In the genomic region with DNA sequence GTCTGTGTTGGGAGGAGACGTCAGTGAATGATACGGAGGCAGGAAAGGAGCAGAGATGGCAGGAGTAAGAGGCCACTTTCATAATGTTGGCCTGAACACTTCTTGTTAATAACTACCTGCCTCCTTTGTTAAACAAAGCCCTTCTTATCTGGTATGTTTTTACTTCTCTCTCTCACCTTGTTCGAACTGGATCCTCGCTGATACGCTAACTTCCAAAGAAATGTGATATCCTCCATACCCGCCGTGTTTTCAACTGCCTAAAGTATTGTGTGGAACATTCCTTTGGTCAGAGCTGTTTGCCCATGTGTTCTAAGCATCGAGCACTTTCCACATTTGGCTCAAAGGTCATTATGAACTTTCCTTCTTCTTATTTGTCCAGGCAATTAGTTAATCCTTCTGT, we compare ENCODE assay signal across 29 mouse cellular contexts.
"Had no signal": no experiment of that assay in that cellular context is flagged by ENCODE, and none has a peak within 500 bp of the region (broad histone marks: within the 10 kb centered on the region; RNA-seq: fewer than 3 reads in every experiment).

No protein-coding gene starts in this region.

- H3K27ac ChIP-seq: embryonic facial prominence, embryonic 10.5 days; embryonic facial prominence, embryonic 12.5 days; embryonic facial prominence, embryonic 13.5 days; embryonic facial prominence, embryonic 15.5 days; forebrain, embryonic 10.5 days; forebrain, embryonic 12.5 days; forebrain, embryonic 13.5 days; forebrain, embryonic 15.5 days; gastrocnemius, adult 2 months; heart, adult 2 months had no signal

- ATAC-seq: forebrain, embryonic 13.5 days; forebrain, embryonic 14.5 days; forebrain, embryonic 15.5 days; forebrain, embryonic 16.5 days; forebrain, postnatal 0 days had no signal

- H3K4me3 ChIP-seq: embryonic facial prominence, embryonic 10.5 days; embryonic facial prominence, embryonic 12.5 days; embryonic facial prominence, embryonic 13.5 days; embryonic facial prominence, embryonic 15.5 days; erythroblast, embryonic 14.5 days; forebrain, embryonic 10.5 days; forebrain, embryonic 12.5 days; forebrain, embryonic 13.5 days; forebrain, embryonic 15.5 days; gastrocnemius, adult 2 months; heart, adult 2 months had no signal

- H3K36me3 ChIP-seq: embryonic facial prominence, embryonic 10.5 days; embryonic facial prominence, embryonic 12.5 days; embryonic facial prominence, embryonic 13.5 days; embryonic facial prominence, embryonic 15.5 days; forebrain, embryonic 10.5 days; forebrain, embryonic 12.5 days; forebrain, embryonic 15.5 days had no signal

- DNase-seq: cerebellum, adult 2 months; cerebellum, adult 8-10 months; cerebellum, adult 9-10 months; cerebellum, adult 9-11 months; cerebellum, postnatal 10 days; cerebellum, postnatal 14 days; cerebellum, postnatal 25 days; cerebellum, postnatal 36 days; embryo, embryonic 11 days; forebrain, postnatal 0 days; gastrocnemius, adult 2 months; gastrocnemius, postnatal 10 days; gastrocnemius, postnatal 14 days; gastrocnemius, postnatal 25 days; gastrocnemius, postnatal 36 days; heart, adult 11 months; heart, adult 18-20 months; heart, adult 2 months had no signal

- H3K4me1 ChIP-seq: embryonic facial prominence, embryonic 10.5 days; embryonic facial prominence, embryonic 12.5 days; embryonic facial prominence, embryonic 13.5 days; embryonic facial prominence, embryonic 15.5 days; forebrain, embryonic 10.5 days; forebrain, embryonic 12.5 days; forebrain, embryonic 13.5 days; forebrain, embryonic 15.5 days had no signal

- H3K27me3 ChIP-seq: embryonic facial prominence, embryonic 12.5 days; embryonic facial prominence, embryonic 13.5 days; embryonic facial prominence, embryonic 15.5 days; forebrain, embryonic 12.5 days; forebrain, embryonic 13.5 days; forebrain, embryonic 15.5 days had no signal

- H3K9me3 ChIP-seq: embryonic facial prominence, embryonic 10.5 days; embryonic facial prominence, embryonic 12.5 days; embryonic facial prominence, embryonic 13.5 days; embryonic facial prominence, embryonic 15.5 days; forebrain, embryonic 10.5 days; forebrain, embryonic 12.5 days; forebrain, embryonic 13.5 days; forebrain, embryonic 15.5 days had no signal

- H3K9ac ChIP-seq: embryonic facial prominence, embryonic 12.5 days; embryonic facial prominence, embryonic 13.5 days; embryonic facial prominence, embryonic 15.5 days; forebrain, embryonic 12.5 days; forebrain, embryonic 13.5 days; forebrain, embryonic 15.5 days; forebrain, postnatal 0 days had no signal

- H3K4me2 ChIP-seq: embryonic facial prominence, embryonic 12.5 days; embryonic facial prominence, embryonic 13.5 days; embryonic facial prominence, embryonic 15.5 days; forebrain, embryonic 12.5 days; forebrain, embryonic 13.5 days; forebrain, embryonic 15.5 days had no signal
